Mouse (Mus musculus) heart, embryonic 10.5 days (tissue): Measurements from ENCODE around the gene Tatdn2. TPM values are rescaled to one million over a fixed set of nuclear protein-coding genes. Genes with fewer than 3 reads are reported as not detected.

Experiments used
- DNase-seq: peaks from one replicate; pipeline ENCODE4 v3.0.0-alpha.2; 2017; ENCODE audit warnings: low spot score
- H3K27ac ChIP-seq: fragments of 300-500 bp; sonication (generic); 2 replicates; pipeline ENCODE4 v1.5.1; 2016; ENCODE audit warnings: mild to moderate bottlenecking
- H3K27me3 ChIP-seq: fragments of 300-500 bp; sonication (generic); 2 replicates; pipeline ENCODE4 v1.6.1; 2016; ENCODE audit warnings: mild to moderate bottlenecking; ENCODE audit not compliant: poor library complexity, insufficient read depth, severe bottlenecking
- H3K36me3 ChIP-seq: fragments of 300-500 bp; sonication (generic); 2 replicates; pipeline ENCODE4 v1.6.1; 2016; ENCODE audit warnings: mild to moderate bottlenecking, moderate library complexity
- H3K4me1 ChIP-seq: fragments of 300-500 bp; sonication (generic); 2 replicates; pipeline ENCODE4 v1.6.1; 2016; ENCODE audit warnings: mild to moderate bottlenecking
- H3K4me3 ChIP-seq: fragments of 300-500 bp; sonication (generic); 2 replicates; pipeline ENCODE4 v1.5.1; 2016; ENCODE audit warnings: mild to moderate bottlenecking, moderate library complexity
- H3K9me3 ChIP-seq: fragments of 300-500 bp; sonication (generic); 2 replicates; pipeline ENCODE4 v1.6.1; 2016; ENCODE audit warnings: mild to moderate bottlenecking, moderate library complexity
- WGBS: fragments of 180-500 bp; shearing (Covaris S2); methylation state at CpG from one replicate; pipeline ENCODE4 v1.1.7; 2016; 5-methylcytosine and 5-hydroxymethylcytosine counted together
- polyA plus RNA-seq: library from polyadenylated mRNA; unstranded; fragments of >200 nt; fragmentation: Nextera tagmentation; extraction: Ambion mirVana; gene quantifications from 2 replicates; pipeline ENCODE4 v1.2.1, GENCODE M21; 2016

Tatdn2 gene
- polyA plus RNA-seq, result 0.70 and 0.84 TPM in 2 replicates

DNA sequence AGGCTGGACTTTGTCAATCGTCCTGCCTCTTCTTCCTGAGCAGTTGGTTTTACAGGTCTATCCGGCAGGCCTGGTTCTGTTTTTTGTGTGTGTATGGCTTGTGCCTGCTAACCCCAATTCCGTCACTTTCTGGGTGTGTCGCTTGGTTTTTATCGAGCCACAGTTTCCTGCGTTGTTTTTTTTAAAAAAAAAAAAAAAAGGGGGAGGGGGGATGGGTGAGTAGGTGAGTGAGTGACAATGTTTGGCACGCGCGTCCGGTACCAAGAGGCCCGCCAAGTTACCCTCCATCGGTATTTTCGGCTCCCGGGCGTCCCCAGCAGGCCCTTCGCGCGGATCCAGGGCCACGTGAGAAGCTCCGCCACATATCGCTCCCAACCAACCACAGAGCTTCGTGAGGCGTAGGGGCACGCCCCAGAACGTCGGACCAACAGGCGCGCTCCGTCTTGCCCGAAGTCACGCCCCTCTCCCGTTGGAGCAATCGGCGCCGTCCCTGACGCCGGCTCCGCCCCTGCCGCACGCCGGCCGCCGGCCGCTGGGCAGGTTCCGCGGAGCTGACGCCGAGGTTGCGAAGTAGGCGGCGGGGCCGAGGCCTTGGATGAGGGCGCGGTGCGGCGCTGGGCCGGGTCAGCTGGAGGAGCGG, at the start of gene Tatdn2:
Tatdn2 (plus strand) TSS at position 469 of the 640 bp plus-strand sequence.
- Histone ChIP-seq H3K27ac (peak within 1 kb of the TSS; percentile 95), H3K4me1 (peaks cover 54% of the 10 kb centered on the region), H3K27me3 (no peaks in the 10 kb centered on the region), H3K4me3 (peak within 1 kb of the TSS; percentile 95), H3K9me3 (no peaks in the 10 kb centered on the region), H3K36me3 (peaks cover 32% of the 10 kb centered on the region)
- WGBS, result under 1% methylated on average over 58 of the region's 58 CpGs
- peak; percentile 99 for DNase-seq

DNA sequence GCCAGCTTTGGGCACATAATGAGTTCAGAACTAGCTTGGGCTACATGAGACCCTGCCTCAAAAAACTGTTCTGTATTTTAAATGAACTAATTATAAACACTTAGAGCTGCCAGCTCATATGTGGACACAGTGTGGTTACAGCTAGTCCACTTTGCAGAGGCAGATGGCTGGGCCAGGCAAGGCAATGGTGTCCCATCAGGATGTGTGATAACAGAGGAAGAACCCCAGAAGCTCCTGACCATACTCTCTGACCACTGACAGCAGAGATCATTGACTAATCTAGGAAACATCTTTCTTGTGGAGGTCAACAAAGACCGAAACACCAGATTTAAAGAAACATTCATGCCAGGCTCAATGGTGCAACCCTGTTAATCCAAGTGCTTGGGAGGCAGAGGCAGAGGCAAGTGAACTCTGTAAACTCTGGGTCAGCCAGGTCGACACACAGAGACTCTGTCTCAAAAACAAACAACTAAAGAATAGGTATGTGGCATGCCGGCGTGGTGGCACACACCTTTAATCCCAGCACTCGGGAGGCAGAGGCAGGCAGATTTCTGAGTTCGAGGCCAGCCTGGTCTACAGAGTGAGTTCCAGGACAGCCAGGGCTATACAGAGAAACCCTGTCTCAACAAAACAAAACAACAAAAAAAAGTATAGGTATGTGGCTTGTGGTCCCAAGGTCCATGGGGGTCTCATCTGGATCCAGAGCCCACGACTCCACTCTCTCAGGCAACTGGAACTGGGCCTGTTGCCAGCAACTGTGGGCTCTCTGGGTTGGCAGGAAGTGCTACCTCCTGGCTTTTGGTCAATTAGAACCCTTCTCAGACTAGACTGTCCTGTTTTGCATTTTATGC, 47.3 kb upstream of the Tatdn2 start:
- H3K36me3 ChIP-seq, result no peaks in the 10 kb centered on the region
- DNase-seq, result no peak
- H3K27ac ChIP-seq, result no peak overlapping the region
- no peak overlapping the region for H3K4me3 ChIP-seq
- no peaks in the 10 kb centered on the region for H3K27me3 ChIP-seq
- no peaks in the 10 kb centered on the region for H3K9me3 ChIP-seq
- 85% methylated on average over 7 of the region's 7 CpGs for WGBS
- peaks cover 12% of the 10 kb centered on the region; the same call in 1 of the 2 replicates for H3K4me1 ChIP-seq

DNA sequence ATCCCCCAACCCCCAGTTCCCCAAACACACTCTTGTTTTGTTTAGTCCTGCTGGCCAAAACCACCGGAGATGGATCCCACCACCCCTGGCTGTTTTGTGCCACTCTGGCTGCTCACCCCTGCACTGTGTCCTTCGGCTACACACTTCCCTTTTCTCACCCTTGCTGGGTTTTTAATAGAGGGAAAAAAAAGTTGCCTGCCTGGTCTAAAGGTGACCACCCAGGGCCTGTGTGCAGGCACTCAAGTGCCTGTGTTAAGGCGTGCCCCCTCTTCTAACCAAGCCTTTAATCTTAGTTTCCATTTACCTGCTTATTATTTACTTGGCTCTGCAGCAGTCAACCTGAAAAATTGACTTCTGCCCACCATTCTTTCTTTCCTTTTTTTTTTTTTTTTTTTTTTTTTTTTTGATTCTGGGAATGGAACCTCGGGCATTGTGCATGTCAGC, 46.6 kb upstream of the Tatdn2 start:
- H3K4me3 ChIP-seq, result no peak overlapping the region
- WGBS, result 74% methylated on average over 4 of the region's 4 CpGs
- H3K27ac ChIP-seq, result no peak overlapping the region
- no peaks in the 10 kb centered on the region for H3K36me3 ChIP-seq
- H3K27me3 ChIP-seq, result no peaks in the 10 kb centered on the region
- H3K4me1 ChIP-seq, result peaks cover 8% of the 10 kb centered on the region; the same call in 1 of the 2 replicates
- H3K9me3 ChIP-seq, result no peaks in the 10 kb centered on the region
- no peak for DNase-seq

DNA sequence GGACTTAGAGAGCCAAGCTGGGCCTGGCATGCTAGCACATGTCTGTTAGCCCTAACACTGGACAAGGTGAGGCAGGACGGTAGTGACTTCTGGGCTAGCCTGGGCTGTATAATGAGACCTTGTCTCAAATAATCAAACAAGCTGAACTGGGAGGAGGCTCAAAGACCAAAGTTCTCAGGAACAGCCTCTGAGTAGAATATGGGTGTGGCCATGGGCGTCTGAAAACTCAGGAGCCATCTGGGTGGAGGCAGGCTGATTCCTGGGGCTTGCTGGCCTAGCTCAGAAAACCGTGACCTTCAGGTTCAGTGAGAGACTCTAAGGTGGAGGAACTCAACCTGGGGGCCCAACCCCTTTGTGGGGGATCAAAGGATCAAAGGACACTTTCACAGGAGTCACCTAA, 45.2 kb upstream of the Tatdn2 start:
- no peaks in the 10 kb centered on the region for H3K36me3 ChIP-seq
- H3K9me3 ChIP-seq, result no peaks in the 10 kb centered on the region
- H3K27ac ChIP-seq, result no peak overlapping the region
- peaks cover 8% of the 10 kb centered on the region; the same call in 1 of the 2 replicates for H3K4me1 ChIP-seq
- H3K4me3 ChIP-seq, result no peak overlapping the region
- no peak for DNase-seq
- H3K27me3 ChIP-seq, result no peaks in the 10 kb centered on the region
- 75% methylated on average over 3 of the region's 3 CpGs for WGBS

DNA sequence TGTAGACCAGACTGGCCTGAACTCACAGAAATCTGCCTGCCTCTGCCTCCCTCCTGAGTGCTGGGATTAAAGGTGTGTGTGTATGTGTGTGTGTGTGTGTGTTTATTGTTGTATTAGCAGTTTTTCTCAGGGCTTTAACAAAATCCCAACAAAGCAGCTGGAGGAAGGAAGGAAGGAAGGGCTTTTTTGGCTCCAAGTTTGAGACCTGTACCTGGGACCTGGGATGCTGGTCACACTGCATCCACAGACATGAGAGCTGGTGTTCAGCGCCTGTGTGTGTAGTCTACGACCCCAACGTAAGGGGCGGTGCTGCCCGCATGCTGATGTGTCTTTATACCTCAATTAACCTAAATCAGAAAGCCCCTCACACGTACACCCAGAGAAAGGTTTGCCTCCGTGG, 43.3 kb upstream of the Tatdn2 start:
- Histone ChIP-seq H3K4me1 (peaks cover 4% of the 10 kb centered on the region; the same call in 1 of the 2 replicates), H3K36me3 (no peaks in the 10 kb centered on the region), H3K4me3 (no peak overlapping the region), H3K27ac (no peak overlapping the region), H3K27me3 (no peaks in the 10 kb centered on the region), H3K9me3 (no peaks in the 10 kb centered on the region)
- DNase-seq, result no peak
- WGBS, result 89% methylated on average over 7 of the region's 7 CpGs

DNA sequence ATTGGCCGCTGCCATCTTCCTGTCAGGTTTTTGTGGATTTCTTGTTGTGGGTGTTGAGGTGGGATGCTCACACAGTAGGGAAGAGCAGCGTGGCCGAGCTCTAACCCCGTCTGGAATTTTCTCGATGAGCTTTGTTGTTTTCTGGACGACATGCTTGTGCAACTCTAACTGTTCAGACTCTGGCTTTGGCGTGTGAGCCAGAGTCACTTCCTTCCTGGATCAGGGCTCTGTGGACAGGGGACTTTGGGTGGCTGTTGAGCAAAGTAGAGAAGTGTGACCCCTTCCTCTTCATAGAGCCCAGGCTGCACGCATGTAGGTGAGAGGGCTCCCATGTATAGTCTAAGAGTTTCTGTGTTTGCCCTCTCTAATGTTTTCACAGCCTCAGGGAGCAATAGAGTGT, 42.7 kb upstream of the Tatdn2 start:
- WGBS, result 78% methylated on average over 8 of the region's 8 CpGs
- DNase-seq, result no peak
- H3K9me3 ChIP-seq, result no peaks in the 10 kb centered on the region

DNA sequence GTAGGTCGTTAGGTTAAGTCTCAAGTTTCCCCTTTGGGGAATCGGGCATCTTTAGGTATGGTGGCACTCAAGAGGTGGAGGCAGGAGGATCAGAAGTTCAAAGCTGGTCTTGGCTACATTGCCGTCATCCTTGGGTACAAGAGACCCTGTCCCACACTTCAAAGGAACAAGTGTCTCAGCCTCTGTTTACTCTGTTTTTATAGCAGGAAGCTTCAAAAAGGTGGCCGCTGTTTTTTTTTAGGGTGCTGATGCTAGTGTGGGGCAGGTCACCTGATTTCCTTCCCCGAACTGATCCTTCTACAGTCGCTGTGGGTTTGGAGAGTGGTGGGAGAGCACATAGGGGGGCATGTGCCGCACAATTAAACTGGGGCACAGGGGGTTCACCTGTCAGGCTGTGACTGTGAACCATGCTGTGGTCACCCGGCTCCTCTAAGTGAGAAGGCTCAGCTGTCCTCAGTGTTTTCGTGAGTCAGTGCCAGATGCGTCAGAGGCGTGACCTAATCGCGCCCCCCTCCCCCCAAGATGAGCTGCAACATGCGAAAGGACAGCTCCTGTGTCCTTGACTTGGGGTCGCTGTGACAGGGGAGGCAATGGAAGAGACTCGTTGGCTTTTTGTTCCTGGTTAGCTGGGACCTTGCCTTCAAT, 42.0 kb upstream of the Tatdn2 start:
- Histone ChIP-seq H3K9me3 (no peaks in the 10 kb centered on the region), H3K27me3 (no peaks in the 10 kb centered on the region)
- WGBS, result 71% methylated on average over 16 of the region's 16 CpGs

More for the DNA sequence above, 42.7 kb upstream of the Tatdn2 start:
- H3K27me3 ChIP-seq, result no peaks in the 10 kb centered on the region
- no peak overlapping the region for H3K4me3 ChIP-seq
- no peak overlapping the region for H3K27ac ChIP-seq
- H3K4me1 ChIP-seq, result peaks cover 1% of the 10 kb centered on the region; the same call in 1 of the 2 replicates
- H3K36me3 ChIP-seq, result no peaks in the 10 kb centered on the region

DNA sequence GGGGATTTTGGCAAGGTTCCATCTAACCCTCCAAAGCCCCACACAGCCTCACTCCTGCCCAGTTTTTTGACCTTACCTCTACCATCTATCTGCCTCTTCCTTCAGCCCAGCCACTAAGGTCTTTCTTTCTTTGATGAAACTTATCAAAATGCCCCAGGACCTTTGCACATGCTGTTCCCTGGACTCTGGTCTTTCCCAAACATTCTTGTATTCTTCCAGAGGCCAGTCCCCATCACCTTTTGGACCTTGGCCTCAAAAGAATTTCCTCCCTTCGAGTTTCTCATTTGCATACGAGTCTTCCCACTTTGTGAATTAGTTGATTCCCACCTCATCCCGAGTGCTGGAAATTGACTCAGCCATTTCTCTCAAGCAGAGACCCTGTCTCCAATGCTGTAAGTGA, 41.4 kb upstream of the Tatdn2 start:
- DNase-seq, result no peak
- no peak overlapping the region for H3K4me3 ChIP-seq
- no peaks in the 10 kb centered on the region for H3K36me3 ChIP-seq
- H3K9me3 ChIP-seq, result no peaks in the 10 kb centered on the region
- peaks cover 15% of the 10 kb centered on the region for H3K4me1 ChIP-seq
- WGBS, result 88% methylated on average over 3 of the region's 3 CpGs
- no peaks in the 10 kb centered on the region for H3K27me3 ChIP-seq
- H3K27ac ChIP-seq, result no peak overlapping the region

More for the DNA sequence above, 42.0 kb upstream of the Tatdn2 start:
- no peak for DNase-seq
- H3K36me3 ChIP-seq, result no peaks in the 10 kb centered on the region
- H3K27ac ChIP-seq, result no peak overlapping the region
- H3K4me1 ChIP-seq, result peaks cover 9% of the 10 kb centered on the region
- no peak overlapping the region for H3K4me3 ChIP-seq

DNA sequence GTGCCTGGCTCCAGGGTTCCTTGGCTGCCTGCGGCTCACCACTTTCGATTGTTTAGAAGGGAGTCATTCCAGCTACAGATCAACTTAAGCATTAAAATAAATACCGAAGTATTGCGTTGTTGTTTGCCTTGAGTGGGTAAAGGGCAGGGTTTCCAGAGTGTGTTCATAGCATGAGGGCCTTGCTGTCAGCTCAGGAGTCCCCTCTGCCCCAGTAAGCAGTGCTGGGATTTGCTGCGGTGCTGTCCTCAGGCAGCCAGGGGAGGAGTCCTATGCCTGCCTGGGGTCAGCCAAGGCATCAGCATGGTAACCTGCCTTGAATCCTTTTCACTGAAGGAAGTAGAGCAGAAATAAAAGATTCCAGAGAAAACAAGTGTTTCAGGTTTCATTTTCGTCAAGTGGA, 40.0 kb upstream of the Tatdn2 start:
- no peak overlapping the region for H3K27ac ChIP-seq
- peaks cover 29% of the 10 kb centered on the region for H3K4me1 ChIP-seq
- 86% methylated on average over 6 of the region's 6 CpGs for WGBS
- DNase-seq, result no peak
- no peak overlapping the region for H3K4me3 ChIP-seq
- H3K27me3 ChIP-seq, result no peaks in the 10 kb centered on the region
- H3K36me3 ChIP-seq, result no peaks in the 10 kb centered on the region
- H3K9me3 ChIP-seq, result no peaks in the 10 kb centered on the region

DNA sequence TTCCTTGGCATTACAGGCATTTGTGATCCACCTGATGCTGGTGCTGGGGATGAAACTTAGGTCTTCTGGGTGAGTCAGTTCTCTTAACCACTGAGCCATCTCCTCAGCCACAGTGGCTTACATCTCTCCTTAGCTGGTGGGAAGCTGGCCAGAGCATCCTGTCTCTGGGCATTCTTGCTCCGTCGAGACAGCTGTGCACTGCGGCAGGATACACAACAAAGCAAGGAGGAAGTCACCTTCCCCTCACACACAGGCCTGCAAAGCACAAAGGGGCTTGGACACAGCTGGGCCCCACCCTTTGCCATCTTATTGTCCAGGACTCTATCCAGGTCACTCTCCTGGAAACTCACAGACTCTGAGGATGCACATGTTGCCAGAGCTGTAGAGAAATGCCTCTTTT, 38.6 kb upstream of the Tatdn2 start:
- H3K27me3 ChIP-seq, result no peaks in the 10 kb centered on the region
- no peak for DNase-seq
- peaks cover 31% of the 10 kb centered on the region for H3K4me1 ChIP-seq
- WGBS, result 60% methylated on average over 3 of the region's 3 CpGs
- H3K36me3 ChIP-seq, result no peaks in the 10 kb centered on the region
- no peak overlapping the region for H3K27ac ChIP-seq
- no peak overlapping the region for H3K4me3 ChIP-seq
- no peaks in the 10 kb centered on the region for H3K9me3 ChIP-seq

DNA sequence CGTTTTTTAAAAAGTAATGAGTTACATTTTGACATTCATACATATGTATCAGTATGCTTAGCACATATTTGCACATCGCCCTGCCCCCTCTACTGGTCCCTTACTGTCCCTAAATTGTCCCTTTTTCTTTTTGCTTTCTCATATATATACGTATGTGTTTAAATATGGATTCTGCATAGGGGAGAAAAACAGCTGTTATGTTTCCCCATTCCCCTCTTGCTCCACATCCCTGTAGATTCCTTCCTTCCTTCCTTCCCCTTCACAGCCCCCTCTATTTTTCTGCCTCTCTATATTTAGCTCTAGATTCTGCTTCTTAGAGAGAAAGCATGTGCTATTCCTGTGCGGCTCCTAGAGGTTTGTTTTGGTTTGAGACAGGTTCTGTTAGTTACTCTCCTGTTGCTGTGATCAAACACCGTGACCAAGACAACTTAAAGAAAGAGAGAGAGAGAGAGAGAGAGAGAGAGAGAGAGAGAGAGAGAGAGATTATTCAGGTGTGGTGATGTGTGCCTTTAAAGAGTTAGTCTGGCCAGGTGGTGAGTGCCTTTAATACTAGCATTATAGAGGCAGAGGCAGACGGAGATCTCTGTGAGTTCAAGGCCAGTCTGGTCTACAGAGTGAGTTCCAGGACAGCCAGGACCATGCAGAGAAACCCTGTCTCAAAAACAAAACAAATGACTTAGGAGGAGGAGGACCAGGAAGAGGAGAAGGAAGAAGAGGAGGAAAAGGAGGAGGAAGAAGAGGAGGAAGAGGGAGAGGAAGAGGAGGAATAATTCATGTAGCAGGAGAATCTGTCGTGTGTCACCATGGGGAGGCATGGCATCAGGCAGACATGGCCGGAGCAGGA, 37.0 kb upstream of the Tatdn2 start:
- Histone ChIP-seq H3K27me3 (no peaks in the 10 kb centered on the region), H3K9me3 (no peaks in the 10 kb centered on the region), H3K27ac (peak overlapping the region; percentile 68; the same call in 1 of the 2 replicates), H3K36me3 (no peaks in the 10 kb centered on the region), H3K4me1 (peaks cover 31% of the 10 kb centered on the region), H3K4me3 (no peak overlapping the region)
- no peak for DNase-seq
- 68% methylated on average over 8 of the region's 8 CpGs for WGBS
